Mouse (Mus musculus) cerebellum, adult 2 months (tissue): Measurements from ENCODE around the gene Zfp119b.

Source experiments
- CTCF ChIP-seq: fragments of 200-500 bp; IDR thresholded peaks from 2 replicates; pipeline ENCODE4 v1.5.1; 2011; ENCODE audit warnings: low read depth, mild to moderate bottlenecking, control low read depth, low read length, moderate library complexity, borderline replicate concordance; ENCODE audit not compliant: insufficient read depth
- POLR2A ChIP-seq: fragments of 200-500 bp; IDR thresholded peaks from 2 replicates; pipeline ENCODE4 v1.6.1; 2011; ENCODE audit warnings: low read length, control low read depth, borderline replicate concordance; ENCODE audit not compliant: insufficient read depth

GRCm38 (mm10) chr17:55932635-55933034 is 16.7 kb downstream of the Zfp119b start:
- TF ChIP-seq CTCF, result no peak
- no peak for TF ChIP-seq POLR2A
